Mouse (Mus musculus): ENCODE results near the gene Pnrc2. TPM values are rescaled to one million over a fixed set of nuclear protein-coding genes. Genes with fewer than 3 reads are reported as not detected.

Gene Pnrc2
- total RNA-seq, 2 experiments from 2014 or later = 98.7 to 149 TPM

DNA sequence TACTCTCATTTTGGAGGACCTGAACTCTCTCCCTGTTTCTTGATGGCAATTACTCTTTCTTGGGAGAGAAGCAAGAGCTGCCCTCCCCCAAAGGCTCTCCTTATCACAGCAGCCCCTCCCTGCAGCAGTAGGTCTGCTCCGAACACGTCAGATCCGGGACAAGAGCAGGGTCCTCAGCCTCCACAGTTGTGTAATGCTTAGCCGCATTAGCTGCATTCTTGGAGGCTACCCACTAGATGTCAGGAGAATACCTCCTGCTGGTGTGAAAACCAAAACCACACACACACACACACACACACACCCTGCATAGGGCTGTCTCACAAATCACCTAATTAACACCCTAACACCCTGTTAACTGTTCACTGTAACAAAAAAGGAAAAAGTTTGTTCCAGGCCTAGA, 19.2 kb upstream of the Pnrc2 start:
- DNase-seq = no peak

DNA sequence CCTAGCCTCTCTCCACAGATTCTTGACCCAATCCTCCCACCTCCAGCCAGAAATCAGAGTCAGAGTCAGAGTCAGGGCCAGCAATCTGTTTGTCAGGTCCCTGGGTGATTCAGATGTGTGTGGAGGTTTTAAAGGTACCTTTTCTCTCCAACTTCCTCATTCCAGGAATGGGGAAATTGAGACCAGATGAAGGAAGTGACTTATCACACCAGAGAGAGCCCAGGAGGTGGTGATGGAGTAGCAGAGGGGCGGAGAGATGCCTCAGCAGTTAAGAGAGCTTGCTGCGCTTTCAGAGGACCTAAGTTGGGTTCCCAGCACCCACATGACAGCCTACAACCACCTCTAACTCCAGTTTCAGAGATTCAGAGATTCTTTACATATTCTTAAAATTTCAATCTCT, 17.9 kb upstream of the Pnrc2 start:
- no peak for DNase-seq

DNA sequence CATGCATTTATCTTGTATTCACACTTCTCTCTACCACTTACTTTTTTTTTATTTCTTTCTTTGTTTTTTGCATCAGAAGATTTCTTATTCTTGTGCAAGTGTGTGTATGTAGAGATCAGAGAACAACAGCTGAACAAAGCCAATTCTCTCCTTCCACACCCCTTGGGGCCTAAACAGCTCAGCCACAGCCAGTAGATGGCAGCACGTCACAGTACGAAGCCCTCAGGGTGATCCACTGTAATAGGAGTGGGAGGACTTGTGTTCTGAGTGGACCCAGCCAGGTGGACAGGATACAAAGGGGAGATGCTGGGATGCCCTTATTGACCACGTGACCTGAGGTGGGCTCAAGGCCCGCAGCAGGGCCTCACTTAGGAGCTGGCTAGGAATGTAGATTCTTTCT, 16.2 kb upstream of the Pnrc2 start:
- peak; percentile 87 for DNase-seq

DNA sequence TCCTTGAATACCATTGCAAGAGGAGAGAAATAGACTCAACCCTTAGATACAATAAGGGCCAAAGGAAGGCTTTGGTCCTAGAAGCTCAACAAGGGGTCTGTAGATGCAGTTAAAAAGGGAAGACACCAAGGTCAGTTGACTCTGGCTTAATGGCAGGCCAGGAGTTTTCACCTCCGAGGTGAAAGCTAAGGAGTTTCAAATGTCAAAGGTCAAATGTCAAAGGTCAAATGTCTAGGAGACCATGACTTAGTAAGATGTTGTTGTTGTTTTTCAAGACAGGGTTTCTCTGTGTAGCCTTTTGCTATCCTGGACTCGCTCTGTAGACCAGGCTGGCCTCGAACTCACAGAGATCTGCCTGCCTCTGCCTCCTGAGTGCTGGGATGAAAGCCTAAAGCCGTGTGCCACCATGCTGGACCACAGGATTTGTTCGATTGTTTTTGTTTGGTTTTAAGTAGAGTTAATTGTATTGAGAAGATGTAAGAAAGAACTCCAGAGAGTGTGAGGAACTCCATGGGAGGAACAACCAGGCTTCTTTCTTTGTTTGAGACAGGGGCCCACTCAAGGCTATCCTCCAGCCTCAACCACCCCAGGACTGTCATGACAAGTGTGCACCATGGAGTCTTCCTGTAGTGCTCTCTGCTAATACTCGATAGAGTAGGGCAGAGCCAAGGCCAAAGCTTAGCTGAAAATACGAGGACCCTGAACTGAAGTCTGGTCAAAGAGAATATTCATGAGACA, 15.7 kb upstream of the Pnrc2 start:
- no peak for DNase-seq

DNA sequence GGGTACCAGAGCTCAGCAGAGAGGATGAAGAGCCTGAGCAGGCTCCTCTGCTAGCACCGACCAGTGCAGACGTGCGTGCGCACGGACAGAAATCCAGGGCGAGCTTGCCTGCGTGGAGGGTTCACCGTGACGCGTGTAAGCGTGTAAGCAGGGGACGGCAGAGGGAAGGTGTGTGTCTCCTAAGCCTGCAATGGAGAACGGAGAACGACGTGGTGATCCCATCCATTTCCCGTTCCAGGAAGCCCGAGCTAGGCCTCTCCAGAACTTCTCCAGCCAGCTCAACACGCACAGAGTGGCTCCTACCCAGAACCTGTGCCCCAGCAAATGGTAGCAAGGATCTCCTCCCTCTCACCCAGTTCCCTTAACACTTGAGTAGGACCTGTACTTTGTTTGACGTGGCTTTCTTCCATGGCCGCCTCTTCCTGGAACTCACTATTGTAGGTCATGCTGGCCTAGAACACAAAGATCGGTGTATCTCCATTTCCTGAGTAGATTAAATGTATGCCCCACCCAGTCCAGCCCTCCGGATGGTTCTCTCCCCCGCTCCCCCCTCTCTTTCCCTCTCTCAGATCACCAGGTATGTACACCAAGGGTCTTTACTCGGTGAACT, 14.9 kb upstream of the Pnrc2 start:
- no peak for DNase-seq

DNA sequence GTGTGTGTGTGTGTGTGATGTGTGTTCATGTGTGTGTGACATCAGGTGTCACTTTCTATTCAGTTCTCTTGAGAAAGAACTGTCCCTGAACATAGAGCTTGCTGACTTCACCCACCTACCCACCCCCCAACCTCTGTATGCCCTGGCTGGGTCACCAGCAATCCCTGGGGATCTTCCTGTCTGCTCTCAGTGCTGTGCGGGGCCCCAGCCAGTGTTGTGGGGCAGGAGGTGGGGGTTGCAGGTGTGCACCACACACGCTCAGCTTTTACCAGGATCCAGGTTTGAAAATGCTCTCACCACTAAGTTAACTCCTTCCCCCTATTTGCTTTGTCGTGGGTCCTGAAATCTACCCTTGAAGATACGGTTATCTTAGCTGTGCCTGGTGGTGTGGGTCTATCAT, 12.5 kb upstream of the Pnrc2 start:
- no peak for DNase-seq

DNA sequence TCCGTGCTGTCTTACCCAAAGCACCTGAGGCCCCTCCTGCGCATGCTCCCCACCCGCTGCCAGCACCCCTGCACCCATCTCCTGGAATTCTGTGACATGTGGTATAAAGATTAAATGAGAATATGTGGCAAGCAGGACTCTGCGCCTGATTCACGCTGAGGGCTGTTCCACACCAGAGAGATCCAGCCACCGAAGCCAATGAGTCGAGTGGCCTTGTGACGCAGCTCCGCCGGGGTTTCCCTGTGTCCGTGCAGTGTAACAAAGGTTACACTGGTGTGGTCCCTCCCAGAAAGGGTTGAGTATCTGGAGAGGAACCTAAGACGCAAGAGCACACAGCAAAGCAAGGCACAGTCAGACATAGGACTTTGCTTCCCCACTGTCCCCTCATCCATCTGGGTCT, 12.0 kb upstream of the Pnrc2 start:
- peak; percentile 54 for DNase-seq

DNA sequence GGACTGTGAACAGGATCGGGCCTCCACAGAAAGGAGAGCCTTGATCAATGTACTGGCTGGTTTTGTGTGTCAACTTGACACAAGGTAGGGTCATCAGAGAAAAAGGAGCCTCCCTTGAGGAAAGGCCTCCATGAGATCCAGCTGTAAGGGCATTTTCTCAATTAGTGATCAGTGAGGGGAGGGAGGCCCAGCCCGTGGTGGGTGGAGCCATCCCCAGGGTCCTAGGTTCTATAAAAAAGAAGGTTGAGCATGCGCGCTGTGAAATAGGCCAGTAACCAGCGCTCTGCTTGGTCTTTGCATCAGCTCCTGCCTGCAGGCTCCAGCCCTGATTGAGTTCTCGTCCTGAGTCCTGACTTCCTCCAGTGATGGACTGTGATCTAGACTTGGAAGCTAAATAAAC, 10.9 kb upstream of the Pnrc2 start:
- DNase-seq = no peak

DNA sequence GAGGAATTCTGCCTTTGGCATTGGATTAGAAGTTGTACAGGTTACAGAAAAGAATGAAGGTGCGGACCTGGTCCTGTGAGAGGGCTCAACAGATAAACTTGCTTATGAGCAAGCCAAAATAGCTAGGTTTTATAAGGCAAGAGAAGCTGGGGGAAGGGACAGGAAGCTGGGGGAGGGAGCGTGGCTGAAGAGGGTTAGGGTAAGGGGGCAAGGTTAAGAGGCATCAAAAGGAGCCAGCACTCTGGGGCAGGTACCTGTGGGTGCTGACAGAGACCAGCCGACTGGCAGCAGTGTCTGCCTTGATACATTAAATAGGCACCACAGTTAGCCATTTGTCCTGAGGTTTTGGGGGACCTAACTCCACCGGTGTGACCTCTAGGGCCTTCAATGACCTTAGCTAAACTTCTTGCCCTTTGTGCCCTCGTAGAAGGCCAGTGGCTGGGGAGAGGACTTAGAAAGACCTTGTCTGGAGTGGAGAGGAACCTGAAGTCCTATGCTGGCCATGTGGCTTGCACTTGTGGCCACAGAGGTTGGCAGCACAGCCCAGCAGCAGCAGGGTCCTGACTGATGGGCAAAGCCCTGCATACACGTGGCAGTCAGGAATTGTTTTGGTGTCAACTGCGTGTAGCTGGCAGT, 10.3 kb upstream of the Pnrc2 start:
- no peak for DNase-seq

DNA sequence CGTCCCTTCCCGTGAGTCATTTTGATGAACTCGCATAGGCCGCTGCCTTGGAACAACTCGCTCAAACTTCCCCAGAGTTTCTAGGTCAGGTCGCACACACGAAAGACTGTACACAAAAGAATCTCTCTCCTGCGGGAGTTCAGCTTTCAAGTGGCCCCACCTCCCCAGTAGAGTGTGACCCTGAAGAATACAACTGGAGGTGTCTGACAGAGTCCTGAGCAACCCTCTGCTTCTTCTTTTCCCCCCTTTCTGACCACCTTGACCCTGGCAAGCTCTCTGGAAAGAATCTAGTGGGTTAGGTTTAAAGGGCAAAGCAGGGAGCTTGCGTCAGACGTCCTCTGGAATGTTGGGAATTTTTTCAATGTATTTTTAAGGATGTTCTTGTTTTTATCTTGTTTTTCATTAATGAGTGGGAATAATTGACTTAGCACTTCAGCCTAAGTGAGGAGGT, 9.8 kb upstream of the Pnrc2 start:
- DNase-seq = peak; percentile 53

DNA sequence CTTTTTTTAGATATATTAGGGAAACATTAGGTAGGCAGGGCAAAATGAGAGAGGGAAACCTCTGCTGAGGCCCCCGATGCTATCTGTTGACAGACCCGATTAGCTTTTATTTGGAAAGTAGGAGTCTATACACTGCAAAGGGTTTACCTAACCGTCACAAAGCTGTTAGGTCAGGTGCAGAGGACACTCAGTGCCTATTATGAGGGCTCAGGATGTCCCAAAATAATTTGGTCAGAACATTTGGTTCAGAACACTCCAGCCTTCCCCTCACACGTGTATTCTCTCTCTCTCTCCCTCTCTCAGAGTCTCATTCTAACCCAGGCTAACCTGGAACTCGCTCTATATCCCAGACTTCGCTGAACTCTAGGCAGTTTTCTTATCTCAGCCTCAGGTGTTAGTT, 8.4 kb upstream of the Pnrc2 start:
- no peak for DNase-seq

DNA sequence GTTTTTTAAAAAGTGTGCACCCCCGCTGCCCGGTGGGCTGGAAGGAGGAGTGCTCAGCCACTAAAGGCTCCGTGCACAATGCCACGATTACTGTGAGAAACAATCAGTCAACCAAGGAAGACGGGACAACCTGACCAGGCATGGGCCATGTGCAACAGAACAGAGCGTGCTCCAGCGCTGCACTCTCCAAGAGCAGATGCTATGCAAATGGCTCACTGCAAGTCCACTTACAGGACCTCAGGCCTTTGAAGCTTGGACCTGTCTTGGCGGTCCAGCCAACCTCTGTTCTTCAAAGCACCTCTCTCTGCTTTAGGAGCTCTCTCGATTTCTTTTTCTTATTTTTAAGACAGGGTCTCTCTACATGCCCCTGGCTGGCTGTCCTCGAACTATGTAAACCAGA, 6.9 kb upstream of the Pnrc2 start:
- DNase-seq = no peak

DNA sequence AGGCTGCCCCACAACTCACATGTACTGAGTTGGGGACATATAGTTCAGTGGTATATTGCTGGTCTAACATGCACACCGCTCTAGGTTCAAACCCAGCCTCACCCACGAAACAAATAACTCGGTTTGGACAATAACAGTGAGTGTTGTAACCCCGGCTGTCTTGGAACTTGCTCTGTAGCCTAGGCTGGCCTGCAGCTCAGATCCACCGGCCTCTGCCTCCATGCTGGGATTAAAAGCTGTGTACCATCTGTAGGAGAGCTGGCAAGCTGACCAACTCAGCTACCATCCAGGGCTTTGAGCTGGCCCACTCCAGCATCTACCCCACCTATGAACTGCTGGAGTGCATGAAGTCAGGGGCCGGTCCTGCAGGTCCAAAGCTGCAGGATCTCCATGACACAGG, 6.4 kb upstream of the Pnrc2 start:
- no peak for DNase-seq

DNA sequence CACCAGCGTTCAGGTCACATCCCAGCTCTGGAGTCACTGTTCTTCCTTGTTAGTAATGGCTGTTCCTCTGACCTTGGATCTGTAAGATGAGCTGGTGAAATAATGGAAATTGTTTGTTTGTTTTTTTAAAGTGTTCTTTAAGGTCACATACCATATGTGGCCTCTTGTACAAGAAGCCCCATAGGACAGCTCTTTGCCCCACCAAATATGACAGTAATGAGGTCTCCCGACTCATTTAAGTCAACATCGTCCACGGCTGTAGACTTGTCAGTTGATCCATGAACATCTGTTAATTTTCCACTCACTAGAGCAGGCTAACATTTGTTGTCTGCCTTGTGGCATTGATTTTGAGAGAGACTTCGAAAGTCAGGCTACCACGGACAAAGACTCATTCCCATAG, 5.4 kb upstream of the Pnrc2 start:
- DNase-seq = no peak

DNA sequence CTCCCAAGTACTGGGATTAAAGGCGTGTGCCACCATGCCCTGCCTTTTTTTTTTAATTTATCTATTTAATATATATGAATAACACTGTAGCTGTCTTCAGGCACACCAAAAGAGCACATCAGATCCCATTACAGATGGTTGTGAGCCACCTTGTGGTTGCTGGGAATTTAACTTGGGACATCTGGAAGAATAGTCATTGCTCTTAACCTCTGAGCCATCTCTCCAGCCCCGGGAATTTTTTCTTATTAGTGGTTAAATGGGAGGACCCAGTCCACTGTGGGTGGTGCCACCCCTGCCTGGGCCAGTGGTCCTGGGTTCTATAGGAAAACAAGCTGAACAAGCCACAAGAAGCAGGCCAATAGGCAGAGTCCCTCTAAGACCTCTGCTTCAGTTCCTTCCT, 4.1 kb upstream of the Pnrc2 start:
- DNase-seq = peak; percentile 51

DNA sequence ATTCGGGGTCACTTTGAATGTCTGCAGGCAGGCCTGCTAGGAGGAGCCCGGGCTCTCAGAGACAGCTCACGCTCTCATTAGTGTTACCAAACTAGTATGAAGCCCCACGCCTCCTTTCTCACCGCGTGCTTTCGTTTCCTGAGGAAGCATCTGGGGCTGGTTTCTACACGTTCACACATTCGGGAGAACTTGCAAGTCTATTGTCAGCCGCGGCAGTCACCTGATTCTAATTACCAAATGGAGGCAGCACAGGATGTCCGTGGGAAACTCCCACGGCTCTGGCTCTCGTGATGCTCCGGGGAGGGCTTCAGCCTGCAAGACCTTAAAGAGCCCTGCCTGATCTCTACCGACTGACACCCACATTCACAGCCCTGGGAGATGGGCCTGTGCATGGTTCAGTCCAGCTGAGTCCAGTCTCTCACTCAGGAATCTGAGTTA, 3.0 kb upstream of the Pnrc2 start:
- DNase-seq = peak; percentile 71

DNA sequence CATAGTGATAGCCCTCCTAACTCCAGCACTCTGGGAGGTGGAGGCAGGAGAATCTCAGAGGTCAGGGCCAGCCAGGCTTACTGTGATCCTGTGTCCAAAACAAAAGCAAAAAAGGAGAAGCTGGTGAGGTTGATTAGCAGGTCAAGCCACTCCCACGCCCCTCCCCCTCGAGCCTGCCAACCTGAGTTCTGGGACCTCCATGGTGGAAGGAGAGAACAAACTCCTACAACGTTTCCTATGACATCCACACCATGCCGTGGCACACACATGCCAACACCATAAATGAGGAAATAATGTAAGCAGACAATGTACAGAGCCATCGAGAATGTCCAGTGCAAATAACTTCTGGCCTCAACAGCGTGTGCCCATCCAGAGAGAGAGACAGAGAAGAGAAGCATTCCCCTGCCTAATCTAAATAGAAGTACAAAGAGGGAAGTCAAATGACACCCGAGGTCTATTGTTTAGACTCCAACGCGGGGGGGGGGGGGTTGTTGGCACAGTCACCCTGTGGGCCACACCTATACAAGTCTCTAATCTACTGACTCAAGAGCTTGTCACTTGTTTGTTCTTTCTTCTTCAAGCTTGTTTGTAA, 2.4 kb upstream of the Pnrc2 start:
- peak; percentile 74 for DNase-seq

DNA sequence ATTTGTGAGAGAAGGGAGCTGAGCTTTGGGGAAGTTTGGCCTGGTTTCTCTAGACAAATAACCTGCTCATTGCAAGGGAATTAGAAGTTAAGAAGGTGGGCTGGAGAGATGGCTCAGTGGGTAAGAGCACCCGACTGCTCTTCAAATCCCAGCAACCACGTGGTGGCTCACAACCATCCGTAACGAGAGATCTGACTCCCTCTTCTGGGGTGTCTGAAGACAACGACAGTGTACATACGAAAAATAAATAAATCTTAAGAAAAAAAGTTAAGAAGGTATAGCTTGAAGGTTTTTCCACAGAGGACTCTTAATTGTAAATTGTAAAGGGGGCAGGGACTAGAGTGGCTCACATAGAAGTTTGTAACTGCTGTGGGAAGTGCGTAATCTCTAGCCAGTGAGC, 1.9 kb upstream of the Pnrc2 start:
- DNase-seq = no peak

DNA sequence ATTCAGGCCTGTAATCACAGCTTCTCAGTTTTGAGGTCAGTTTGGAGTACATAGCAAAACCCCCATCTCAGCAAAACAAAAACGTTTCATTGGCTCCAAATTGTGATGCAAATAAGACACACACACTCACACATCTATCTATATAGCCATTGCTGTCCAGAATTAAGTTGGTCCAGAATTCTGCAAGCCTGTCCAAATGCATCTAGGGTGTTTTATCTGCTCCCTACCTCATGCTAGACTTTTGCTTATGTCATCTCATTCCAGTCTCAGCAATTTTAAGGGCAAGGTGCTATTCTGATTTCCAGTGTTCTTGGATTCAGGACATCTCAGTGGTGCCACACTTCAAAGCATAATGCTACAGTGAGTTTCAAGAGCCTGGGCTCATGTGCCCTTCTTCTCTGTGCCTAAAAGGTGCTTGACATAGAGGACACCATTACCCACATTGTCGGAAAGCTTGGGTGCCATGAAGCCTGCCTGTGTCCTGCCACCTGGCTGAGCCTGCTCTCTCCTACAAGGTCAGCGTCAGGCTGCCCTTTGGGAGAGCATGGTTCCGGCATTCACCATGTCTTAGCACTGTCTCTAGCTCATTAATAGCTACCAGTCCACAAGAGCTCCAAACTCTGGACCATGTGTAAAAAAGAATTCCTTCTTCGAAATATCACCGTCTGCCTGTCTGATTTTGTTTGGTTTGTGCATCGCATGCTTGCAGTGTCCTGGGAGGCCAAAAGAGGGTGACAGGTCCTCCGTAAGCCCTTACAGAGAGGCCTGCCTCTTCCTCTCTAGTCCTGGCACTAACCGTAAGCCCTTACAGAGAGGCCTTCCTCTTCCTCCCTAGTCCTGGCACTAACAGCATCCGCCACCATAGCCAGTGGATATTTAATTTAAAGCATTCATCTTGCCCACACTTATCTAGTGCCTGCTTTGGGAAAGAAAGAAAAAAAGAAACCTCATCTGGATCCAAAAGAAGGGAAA, 1.2 kb upstream of the Pnrc2 start:
- DNase-seq = no peak

DNA sequence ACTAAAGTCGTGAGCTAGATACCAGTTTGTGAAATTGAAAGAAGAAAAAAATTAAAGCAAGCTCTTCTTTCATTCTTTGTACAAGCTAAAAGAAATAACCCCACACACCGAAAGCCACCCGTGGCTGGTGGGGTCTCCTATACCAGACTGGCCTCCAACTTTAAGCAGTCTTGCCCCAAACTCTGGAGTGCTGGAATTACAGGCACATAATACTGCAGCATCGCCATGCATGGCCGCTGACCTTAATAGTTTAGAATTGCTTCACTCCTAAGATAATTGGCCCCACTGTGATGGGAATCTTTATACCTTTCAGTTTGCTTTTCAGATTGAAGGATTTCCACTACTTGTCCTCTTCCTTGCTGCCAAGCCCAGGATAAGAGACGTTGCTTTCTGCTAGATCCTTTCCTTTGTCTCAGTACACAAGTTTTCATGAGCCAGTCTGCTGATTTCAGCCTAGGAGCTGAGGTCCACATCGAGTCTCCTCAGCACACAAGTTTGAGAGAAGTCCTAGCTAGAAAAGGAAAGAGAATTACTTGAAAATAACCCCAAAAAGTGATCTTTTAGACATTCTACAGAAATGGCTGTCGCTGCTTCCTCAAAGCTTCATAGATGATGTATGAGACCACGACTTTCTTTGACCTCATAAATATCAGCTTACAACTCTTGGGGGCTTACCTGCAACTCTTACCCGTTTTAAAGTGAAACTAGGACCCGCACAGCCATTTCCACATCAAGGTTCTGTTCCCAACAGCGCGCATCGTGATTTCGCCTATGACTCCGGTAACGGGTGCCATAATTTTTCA, 860 bp downstream of the Pnrc2 start:
- no peak for DNase-seq

DNA sequence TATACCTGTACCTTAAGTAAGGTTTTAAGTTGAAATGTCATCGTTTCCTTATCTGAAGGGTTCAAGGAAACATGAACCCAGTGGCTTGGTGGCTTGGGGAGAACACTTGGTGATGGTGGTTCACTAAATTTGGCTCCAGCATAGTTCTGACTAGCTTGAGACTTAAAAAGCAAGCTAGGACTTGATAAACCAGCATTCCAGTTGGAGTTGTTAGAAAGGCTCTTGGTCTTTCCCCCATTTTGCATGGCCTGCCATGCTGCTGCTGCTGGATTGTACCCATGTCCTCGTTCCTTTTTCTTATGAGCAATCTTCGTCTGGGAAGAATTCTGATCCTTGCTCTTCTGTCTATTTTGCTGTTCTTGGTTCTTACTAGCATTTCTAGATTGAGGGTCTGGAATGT, 1.6 kb downstream of the Pnrc2 start:
- no peak for DNase-seq
